Mouse (Mus musculus) lung, postnatal 36 days (tissue): ENCODE measurements at regions not wholly inside any gene's neighbourhood (a gene's known extent, or its start where the extent isn't known, plus 50 kb on each side); places are given as distances from the start of the nearest gene placed in this dataset.

ENCODE experiments used
- DNase-seq: peaks from one replicate; pipeline ENCODE4 v3.0.0; 2022; ENCODE audit warnings: mixed read lengths

DNA sequence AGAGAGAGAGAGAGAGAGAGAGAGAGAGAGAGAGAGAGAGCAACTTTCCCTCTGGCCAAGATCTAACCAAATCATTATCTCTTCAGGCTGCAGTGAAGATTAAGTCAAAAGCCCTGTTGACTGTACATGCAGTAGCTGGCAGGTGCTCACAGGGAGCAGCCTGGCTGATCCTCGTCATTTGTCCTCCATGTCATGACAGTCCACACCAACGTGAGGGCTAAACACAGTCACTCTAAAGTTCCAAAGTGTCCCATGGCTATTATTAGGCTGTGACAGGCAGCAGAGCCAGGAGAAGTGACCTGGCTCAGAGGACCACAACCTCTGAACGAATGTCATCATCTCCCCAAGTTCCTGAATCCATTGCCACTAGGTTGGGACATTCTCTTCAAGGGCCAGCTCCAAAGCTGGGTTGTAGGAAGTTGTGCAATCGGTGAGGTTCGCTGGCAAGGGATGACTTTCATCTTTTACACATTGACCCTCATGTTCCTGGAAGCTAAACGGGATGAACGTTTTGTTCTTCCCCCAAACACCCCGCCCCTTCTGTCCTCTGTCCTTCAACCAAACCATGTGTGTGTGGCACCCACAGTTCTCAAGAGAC, 138.4 kb downstream of the Tomm20 start:
- peak; percentile 93 for DNase-seq

- no peak for DNase-seq
Observed at GRCm38 (mm10) chr8:126806591-126806990, 139.1 kb downstream of the Tomm20 start.

DNA sequence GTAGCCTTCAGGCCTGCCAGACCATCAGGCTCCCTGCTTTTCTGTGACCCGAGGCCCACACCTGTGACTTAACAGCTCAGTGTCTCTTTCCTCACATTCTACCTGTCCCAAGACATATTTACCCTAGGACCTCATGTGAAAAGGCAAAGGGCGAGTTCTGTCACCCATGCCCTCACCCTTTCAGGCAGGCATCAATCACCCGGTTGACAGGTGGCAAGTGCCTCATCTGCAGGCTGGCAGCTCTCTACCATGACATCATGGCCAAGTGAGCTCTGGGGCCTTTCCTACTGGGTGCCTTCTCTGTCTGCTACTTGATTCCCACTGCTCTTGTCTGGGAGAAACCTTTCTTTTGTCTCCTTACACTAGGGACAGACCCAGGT, 139.5 kb downstream of the Tomm20 start:
- no peak for DNase-seq

DNA sequence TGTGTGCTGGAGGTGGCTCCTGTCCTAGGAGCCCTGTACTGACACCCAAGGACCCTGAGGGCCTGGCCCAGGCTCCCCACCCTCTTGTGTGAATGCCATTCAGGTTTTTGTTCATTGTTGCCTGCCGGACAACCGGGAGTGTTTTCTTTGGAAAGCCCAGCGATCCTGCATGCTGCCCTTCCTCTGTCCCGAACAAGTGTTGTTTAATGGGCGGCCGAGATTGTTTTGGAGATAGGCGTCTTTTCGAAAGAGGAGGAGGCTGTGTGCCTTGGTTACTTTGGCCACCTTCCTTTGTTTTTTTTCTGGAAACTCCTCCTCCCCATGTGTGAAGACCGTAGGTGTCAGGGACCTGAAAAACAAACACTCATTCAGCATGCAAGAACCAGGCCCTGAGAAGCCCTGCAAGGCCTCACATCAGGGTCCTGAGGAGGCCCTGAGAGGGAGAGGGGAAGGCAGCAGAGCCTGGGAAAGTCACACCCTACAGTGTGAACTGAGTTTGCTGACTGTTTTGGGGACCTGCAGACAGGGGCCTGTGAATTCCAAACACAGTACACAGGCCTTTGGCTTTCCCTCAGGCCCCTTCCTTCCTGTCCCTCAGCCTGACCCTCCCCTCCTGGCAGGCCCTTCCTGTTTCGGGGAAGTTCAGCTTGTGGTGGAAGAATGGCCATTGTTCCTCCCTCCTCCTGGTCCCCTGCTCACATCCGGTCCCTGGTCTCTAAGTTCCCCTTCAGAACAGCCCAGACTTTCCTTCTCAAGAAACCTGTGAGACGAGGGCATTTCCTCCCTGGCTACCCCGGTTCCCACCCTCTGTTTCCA, 140.1 kb downstream of the Tomm20 start:
- DNase-seq = peak; percentile 91

GRCm38 (mm10) chr8:126804115-126804514, 141.5 kb downstream of the Tomm20 start:
- DNase-seq = peak; percentile 61

GRCm38 (mm10) chr8:126802641-126803040, 143.0 kb downstream of the Tomm20 start:
- DNase-seq = no peak

GRCm38 (mm10) chr8:126800976-126801375, 144.7 kb downstream of the Tomm20 start:
- no peak for DNase-seq

- peak; percentile 59 for DNase-seq
Observed at GRCm38 (mm10) chr8:126797571-126798334, 147.9 kb downstream of the Tomm20 start.

DNA sequence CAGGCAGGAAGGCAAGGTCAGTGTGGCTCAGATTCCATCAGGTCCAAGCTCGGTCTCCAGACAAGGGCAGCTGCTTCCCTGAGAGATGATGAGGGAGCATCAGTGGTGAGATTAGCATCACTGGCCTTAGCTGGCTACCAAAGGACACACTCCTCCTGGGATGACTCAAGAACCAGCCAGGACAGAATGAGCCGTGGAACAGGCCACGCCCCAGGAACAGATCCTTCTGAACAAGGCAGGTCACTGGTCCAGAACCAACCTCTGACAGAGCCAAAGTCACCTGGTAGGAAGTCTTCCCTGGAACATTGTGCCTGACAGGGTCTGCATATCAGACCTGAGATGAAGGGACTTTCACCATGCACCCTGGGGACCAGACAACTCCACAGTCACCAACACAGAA, 152.0 kb downstream of the Tomm20 start:
- no peak for DNase-seq

- DNase-seq = no peak
Observed at GRCm38 (mm10) chr8:126791069-126791468, 154.6 kb downstream of the Tomm20 start.

- DNase-seq = no peak
Observed at GRCm38 (mm10) chr8:126790214-126790613, 155.4 kb downstream of the Tomm20 start.

DNA sequence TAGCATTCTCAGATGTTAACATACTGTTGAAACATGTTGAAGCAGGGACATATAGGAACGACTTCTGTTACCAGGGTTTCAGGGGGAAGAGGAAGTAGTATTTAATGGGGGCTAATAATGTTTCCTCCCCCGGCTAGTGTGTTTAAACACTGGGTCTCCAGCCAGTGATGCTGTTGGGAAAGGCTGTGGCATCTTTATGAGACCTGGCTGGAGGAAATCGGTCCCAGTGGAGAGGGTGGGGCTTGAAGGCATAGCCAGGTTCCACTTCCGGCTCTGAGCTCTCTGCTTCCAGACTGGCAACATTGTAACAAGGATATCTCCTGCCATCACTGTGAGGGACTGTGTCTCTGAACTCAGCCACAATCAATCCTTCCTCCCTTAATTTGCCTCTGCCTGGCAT, 156.6 kb downstream of the Tomm20 start:
- DNase-seq = peak; percentile 37

- DNase-seq = no peak
Observed at GRCm38 (mm10) chr8:126788669-126789068, 157.0 kb downstream of the Tomm20 start.

DNA sequence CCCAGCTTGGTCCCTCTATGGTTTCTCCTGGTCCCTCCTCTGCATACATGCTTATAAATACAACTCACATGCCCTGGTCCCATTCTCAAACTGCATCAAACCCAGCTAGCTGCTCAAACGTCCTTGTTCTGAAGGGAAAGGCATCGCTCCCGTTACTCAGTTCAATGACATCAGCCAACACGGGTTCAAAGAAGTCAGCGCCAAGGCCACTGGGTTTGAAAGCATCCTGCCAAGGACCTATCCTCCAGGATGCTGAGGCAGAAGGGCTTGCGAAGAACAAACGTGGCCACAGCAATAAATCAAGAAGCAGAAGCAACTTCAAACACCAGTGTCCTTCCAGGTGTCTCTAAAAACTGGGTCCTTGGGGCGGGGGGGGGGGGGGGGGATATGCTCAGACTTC, 158.2 kb downstream of the Tomm20 start:
- DNase-seq = no peak

GRCm38 (mm10) chr8:126785211-126785610, 160.4 kb downstream of the Tomm20 start:
- no peak for DNase-seq

GRCm38 (mm10) chr8:126784604-126785003, 161.0 kb downstream of the Tomm20 start:
- DNase-seq = no peak

DNA sequence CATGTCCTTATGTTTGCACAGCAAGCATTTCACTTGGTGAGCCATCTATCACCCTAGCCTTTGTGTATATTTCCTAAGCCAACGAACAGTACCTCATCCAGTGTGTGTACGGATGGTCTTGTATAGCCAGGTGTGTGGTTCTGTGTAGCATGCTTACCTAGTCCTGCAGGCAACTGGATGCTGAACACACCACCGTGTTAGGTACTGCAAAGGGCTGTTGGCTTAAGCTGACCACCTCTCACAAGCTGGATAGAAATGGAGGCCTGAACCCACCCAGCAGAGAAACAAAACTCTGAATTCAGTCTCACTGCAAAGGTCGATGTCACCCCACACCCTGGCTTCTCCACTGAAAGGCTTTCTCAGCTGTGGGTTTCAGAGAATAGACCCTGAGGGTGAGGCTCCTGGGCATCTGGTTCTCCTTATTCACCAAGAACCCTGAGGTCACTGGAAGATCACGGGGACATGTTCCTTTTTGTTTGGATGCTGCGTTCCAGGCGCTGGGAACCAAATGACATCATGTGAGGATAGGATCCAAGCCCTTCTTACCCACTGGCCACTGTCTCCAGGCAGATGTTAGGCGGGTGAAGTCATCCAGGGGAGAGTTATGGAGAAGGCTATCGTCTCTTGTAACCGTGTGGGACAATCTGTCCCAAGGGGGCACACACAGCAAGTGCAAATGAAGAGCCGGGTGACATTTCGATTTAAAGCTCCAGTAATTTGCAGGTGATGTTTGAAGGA, 161.8 kb downstream of the Tomm20 start:
- peak; percentile 42 for DNase-seq

DNA sequence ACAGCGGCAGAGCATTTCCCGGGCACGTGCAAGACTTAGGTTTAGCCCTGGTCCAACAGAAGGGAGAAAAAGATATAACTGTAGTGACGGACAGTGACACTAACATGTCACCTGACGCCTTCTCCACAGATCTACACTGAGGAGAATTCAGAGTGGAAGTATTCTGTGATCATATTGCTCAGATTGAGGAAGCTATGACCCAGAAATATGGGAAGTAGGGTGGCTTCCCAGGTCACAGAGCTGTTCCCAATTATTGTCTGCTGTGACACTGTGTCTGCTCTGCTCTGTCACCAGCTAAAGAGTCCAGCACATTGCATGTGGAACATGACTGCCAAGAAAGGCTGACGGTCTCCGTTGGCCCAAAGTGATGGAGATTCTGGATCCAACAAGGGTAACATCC, 167.0 kb downstream of the Tomm20 start:
- DNase-seq = no peak

DNA sequence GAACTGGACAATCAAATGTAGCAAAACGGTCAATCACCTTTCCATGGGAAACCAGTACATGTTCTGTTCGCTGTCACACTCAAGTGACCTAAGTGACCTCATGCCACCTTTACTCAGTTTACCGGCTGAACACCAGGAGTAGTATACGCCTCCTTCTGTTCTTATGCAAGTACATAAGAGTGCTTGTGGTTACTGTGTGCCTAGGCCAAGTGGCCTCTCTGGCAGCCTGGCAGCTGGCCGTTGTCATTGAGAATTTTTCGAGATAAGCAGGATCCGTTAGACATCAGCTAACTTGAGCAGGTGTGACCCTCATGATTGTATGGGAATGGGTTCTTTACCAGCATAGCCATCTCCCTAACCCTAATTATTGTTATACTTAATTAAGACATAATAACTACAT, 167.5 kb downstream of the Tomm20 start:
- DNase-seq = peak; percentile 58

DNA sequence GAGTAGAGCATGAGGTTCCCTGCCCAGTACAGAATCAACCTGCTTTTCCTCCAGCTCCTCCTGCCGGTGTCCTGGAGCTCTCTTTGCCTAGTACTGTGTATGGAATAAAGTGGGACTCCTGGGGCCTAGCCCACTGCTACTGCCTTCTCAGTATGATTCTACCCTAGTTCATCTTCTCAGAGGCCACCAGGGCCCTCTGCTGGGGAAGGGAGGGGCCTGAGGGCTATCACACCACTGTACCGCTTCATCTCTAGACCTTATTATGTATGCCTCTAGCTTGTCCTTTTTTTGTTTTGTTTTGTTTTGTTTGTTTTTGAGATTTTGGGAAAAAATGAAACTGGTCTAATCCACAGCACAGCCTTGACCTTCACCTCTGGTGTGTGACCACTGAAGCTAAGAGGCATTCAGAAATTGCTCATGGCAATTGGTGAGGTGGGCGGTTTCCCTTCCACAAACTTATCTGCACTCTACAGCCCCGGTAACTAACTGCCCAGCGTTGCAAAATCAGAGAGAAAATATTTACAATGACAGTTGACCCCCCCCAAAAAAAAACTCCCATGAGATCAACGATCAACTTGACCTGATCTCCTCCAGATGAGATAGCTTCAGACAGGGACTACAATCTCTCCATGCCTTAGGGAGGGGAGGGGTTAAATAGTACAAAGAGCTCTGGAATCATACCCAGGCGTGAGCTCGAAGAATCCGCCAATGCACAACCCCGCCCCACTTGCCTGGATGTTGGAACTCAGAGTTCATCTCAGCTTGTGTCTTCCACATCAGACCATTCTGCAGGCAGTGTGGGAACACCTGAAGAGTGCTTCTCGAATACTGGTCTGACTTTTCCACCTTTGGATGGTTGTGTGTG, 168.8 kb downstream of the Tomm20 start:
- no peak for DNase-seq

GRCm38 (mm10) chr8:126775334-126775733, 170.3 kb downstream of the Tomm20 start:
- DNase-seq = no peak

DNA sequence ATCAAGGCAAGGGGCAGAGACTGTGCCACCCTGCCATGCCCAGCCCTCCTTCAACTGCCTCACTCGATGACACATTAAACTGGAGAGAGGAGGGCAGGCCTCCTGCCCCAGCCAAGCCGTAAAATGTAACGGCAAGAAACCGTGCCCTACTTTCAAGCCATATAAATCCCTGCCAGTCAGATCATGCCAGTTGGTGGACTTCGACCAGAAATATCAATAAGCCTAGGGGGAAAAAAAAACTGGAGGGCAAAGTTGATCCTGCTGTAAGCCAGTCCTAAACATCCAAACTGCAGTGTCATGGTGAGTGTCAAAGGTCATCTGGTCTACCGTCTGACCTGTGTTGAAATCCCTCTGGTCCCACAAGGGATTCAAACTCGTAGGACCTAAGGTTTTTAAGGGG, 170.8 kb downstream of the Tomm20 start:
- DNase-seq = no peak
